Mouse (Mus musculus) midbrain, embryonic 15.5 days (tissue): ENCODE results near the gene Snx10. TPM values are rescaled to one million over a fixed set of nuclear protein-coding genes. Genes with fewer than 3 reads are reported as not detected.

ENCODE experiments used
- ATAC-seq: fragments of 200-750 bp; cut with Nextera tagmentation; replicated peaks from 2 replicates; pipeline ENCODE4 v1.8.0; 2017; ENCODE audit warnings: moderate TSS enrichment
- H3K27ac ChIP-seq: fragments of 300-500 bp; sonication (generic); 2 replicates; pipeline ENCODE4 v1.5.1; 2015; ENCODE audit warnings: mild to moderate bottlenecking, inconsistent platforms
- H3K27me3 ChIP-seq: fragments of 300-500 bp; sonication (generic); replicated peaks from 2 replicates; pipeline ENCODE4 v1.6.1; 2015; ENCODE audit warnings: inconsistent platforms
- H3K36me3 ChIP-seq: fragments of 300-500 bp; sonication (generic); replicated peaks from 2 replicates; pipeline ENCODE4 v1.6.1; 2015; ENCODE audit warnings: inconsistent platforms
- H3K4me1 ChIP-seq: fragments of 300-500 bp; sonication (generic); 2 replicates; pipeline ENCODE4 v1.6.1; 2015; ENCODE audit warnings: inconsistent platforms
- H3K4me2 ChIP-seq: fragments of 300-500 bp; sonication (generic); 2 replicates; pipeline ENCODE4 v1.6.1; 2015; ENCODE audit warnings: inconsistent platforms, mild to moderate bottlenecking, moderate library complexity
- H3K4me3 ChIP-seq: fragments of 300-500 bp; sonication (generic); 2 replicates; pipeline ENCODE4 v1.5.1; 2015; ENCODE audit warnings: mild to moderate bottlenecking, inconsistent platforms
- H3K9ac ChIP-seq: fragments of 300-500 bp; sonication (generic); 2 replicates; pipeline ENCODE4 v1.6.1; 2015; ENCODE audit warnings: mild to moderate bottlenecking, inconsistent platforms
- H3K9me3 ChIP-seq: fragments of 300-500 bp; sonication (generic); 2 replicates; pipeline ENCODE4 v1.6.1; 2016; ENCODE audit warnings: inconsistent platforms
- WGBS: fragments of 180-500 bp; shearing (Covaris S2); methylation state at CpG from one replicate; pipeline ENCODE4 v1.1.7; 2015; ENCODE audit warnings: mixed read lengths; 5-methylcytosine and 5-hydroxymethylcytosine counted together
- polyA plus RNA-seq: library from polyadenylated mRNA; unstranded; fragments of >200 nt; fragmentation: Nextera tagmentation; extraction: Ambion mirVana; gene quantifications from 2 replicates; pipeline ENCODE4 v1.2.1, GENCODE M21; 2015

The Snx10 gene
- polyA plus RNA-seq, 1 experiment from 2014 or later = 52.8 TPM

GRCm38 (mm10) chr6:51508750-51509648 lies 14.7 kb upstream of the Snx10 start:
- H3K36me3 ChIP-seq = no peaks in the 10 kb centered on the region
- ATAC-seq = peak; percentile 75; the same call in 1 of the 2 replicates

GRCm38 (mm10) chr6:51510094-51510493 lies 13.6 kb upstream of the Snx10 start:
- H3K27me3 ChIP-seq = no peaks in the 10 kb centered on the region
- H3K9me3 ChIP-seq = no peaks in the 10 kb centered on the region
- no peaks in the 10 kb centered on the region for H3K4me1 ChIP-seq
- no peak overlapping the region for H3K4me3 ChIP-seq
- H3K36me3 ChIP-seq = no peaks in the 10 kb centered on the region
- no peak for ATAC-seq
- no peak overlapping the region for H3K4me2 ChIP-seq
- H3K27ac ChIP-seq = no peak overlapping the region
- no peak overlapping the region for H3K9ac ChIP-seq
- WGBS = 33% methylated on average over 5 of the region's 5 CpGs

More at GRCm38 (mm10) chr6:51508750-51509648, 14.7 kb upstream of the Snx10 start:
- Histone ChIP-seq H3K4me3 (peak overlapping the region; percentile 31), H3K4me1 (no peaks in the 10 kb centered on the region), H3K4me2 (peak overlapping the region; percentile 41), H3K9ac (peak overlapping the region; percentile 21; the same call in 1 of the 2 replicates), H3K27me3 (no peaks in the 10 kb centered on the region), H3K9me3 (no peaks in the 10 kb centered on the region), H3K27ac (peak overlapping the region; percentile 51; the same call in 1 of the 2 replicates)
- 25% methylated on average over 18 of the region's 18 CpGs for WGBS

- ATAC-seq = no peak
- Histone ChIP-seq H3K9me3 (no peaks in the 10 kb centered on the region), H3K4me3 (no peak overlapping the region), H3K9ac (no peak overlapping the region), H3K36me3 (no peaks in the 10 kb centered on the region), H3K27me3 (no peaks in the 10 kb centered on the region), H3K27ac (no peak overlapping the region), H3K4me1 (no peaks in the 10 kb centered on the region), H3K4me2 (no peak overlapping the region)
- WGBS = 50% methylated on average over 1 of the region's 1 CpGs
Measured at GRCm38 (mm10) chr6:51510946-51511345, 12.8 kb upstream of the Snx10 start.

- 81% methylated on average over 3 of the region's 3 CpGs for WGBS
- Histone ChIP-seq H3K27me3 (no peaks in the 10 kb centered on the region), H3K27ac (no peak overlapping the region), H3K4me1 (no peaks in the 10 kb centered on the region), H3K9me3 (no peaks in the 10 kb centered on the region), H3K4me3 (no peak overlapping the region), H3K36me3 (no peaks in the 10 kb centered on the region), H3K4me2 (no peak overlapping the region), H3K9ac (no peak overlapping the region)
- ATAC-seq = no peak
Measured at GRCm38 (mm10) chr6:51513745-51514144, 10.0 kb upstream of the Snx10 start.

GRCm38 (mm10) chr6:51514860-51515259 lies 8.8 kb upstream of the Snx10 start:
- Histone ChIP-seq H3K9me3 (no peaks in the 10 kb centered on the region), H3K27me3 (no peaks in the 10 kb centered on the region), H3K4me1 (no peaks in the 10 kb centered on the region), H3K4me2 (no peak overlapping the region), H3K27ac (no peak overlapping the region), H3K4me3 (no peak overlapping the region), H3K9ac (no peak overlapping the region), H3K36me3 (no peaks in the 10 kb centered on the region)
- 96% methylated on average over 7 of the region's 7 CpGs for WGBS
- no peak for ATAC-seq

- peak overlapping the region; percentile 82; the same call in 1 of the 2 replicates for H3K27ac ChIP-seq
- H3K27me3 ChIP-seq = no peaks in the 10 kb centered on the region
- H3K4me1 ChIP-seq = peaks cover 20% of the 10 kb centered on the region
- 0 out of 2 replicates have a peak, but pooled peaks have one; percentile 25 for ATAC-seq
- peak overlapping the region; percentile 85 for H3K4me3 ChIP-seq
- peak overlapping the region; percentile 68; the same call in 1 of the 2 replicates for H3K9ac ChIP-seq
- 30% methylated on average over 5 of the region's 5 CpGs for WGBS
- peak overlapping the region; percentile 72 for H3K4me2 ChIP-seq
- no peaks in the 10 kb centered on the region for H3K36me3 ChIP-seq
- no peaks in the 10 kb centered on the region for H3K9me3 ChIP-seq
Measured at GRCm38 (mm10) chr6:51523310-51523709, 391 bp upstream of the Snx10 start.

GRCm38 (mm10) chr6:51524321-51524931 lies 725 bp downstream of the Snx10 start:
- H3K9me3 ChIP-seq = no peaks in the 10 kb centered on the region
- under 1% methylated on average over 21 of the region's 21 CpGs for WGBS
- peak overlapping the region; percentile 68 for H3K9ac ChIP-seq
- peak overlapping the region; percentile 72 for H3K4me2 ChIP-seq
- H3K4me1 ChIP-seq = peaks cover 27% of the 10 kb centered on the region
- ATAC-seq = peak; percentile 85
- no peaks in the 10 kb centered on the region for H3K36me3 ChIP-seq
- no peaks in the 10 kb centered on the region for H3K27me3 ChIP-seq
- peak overlapping the region; percentile 82 for H3K27ac ChIP-seq
- peak overlapping the region; percentile 85 for H3K4me3 ChIP-seq

GRCm38 (mm10) chr6:51525001-51525400 lies 1.3 kb downstream of the Snx10 start:
- H3K4me3 ChIP-seq = peak overlapping the region; percentile 85
- H3K9me3 ChIP-seq = no peaks in the 10 kb centered on the region
- peak; percentile 34 for ATAC-seq
- H3K27ac ChIP-seq = peak overlapping the region; percentile 82; the same call in 1 of the 2 replicates
- H3K4me2 ChIP-seq = peak overlapping the region; percentile 72
- WGBS = 45% methylated on average over 5 of the region's 5 CpGs
- no peaks in the 10 kb centered on the region for H3K36me3 ChIP-seq
- no peaks in the 10 kb centered on the region for H3K27me3 ChIP-seq
- peak overlapping the region; percentile 68 for H3K9ac ChIP-seq
- peaks cover 30% of the 10 kb centered on the region for H3K4me1 ChIP-seq

- H3K9me3 ChIP-seq = no peaks in the 10 kb centered on the region; the same call in 1 of the 2 replicates
- ATAC-seq = no peak
- H3K4me2 ChIP-seq = no peak overlapping the region
- H3K4me3 ChIP-seq = no peak overlapping the region
- no peaks in the 10 kb centered on the region for H3K27me3 ChIP-seq
- 18% methylated on average over 7 of the region's 7 CpGs for WGBS
- peak overlapping the region; percentile 13; the same call in 1 of the 2 replicates for H3K27ac ChIP-seq
- no peaks in the 10 kb centered on the region for H3K36me3 ChIP-seq
- peaks cover 26% of the 10 kb centered on the region for H3K4me1 ChIP-seq
- no peak overlapping the region for H3K9ac ChIP-seq
Measured at GRCm38 (mm10) chr6:51529457-51529856, 5.8 kb downstream of the Snx10 start.

GRCm38 (mm10) chr6:51533467-51534200 lies 9.9 kb downstream of the Snx10 start:
- H3K4me1 ChIP-seq = peaks cover 10% of the 10 kb centered on the region
- no peaks in the 10 kb centered on the region for H3K27me3 ChIP-seq
- no peak overlapping the region for H3K4me2 ChIP-seq
- H3K36me3 ChIP-seq = no peaks in the 10 kb centered on the region
- H3K27ac ChIP-seq = no peak overlapping the region
- WGBS = 78% methylated on average over 6 of the region's 6 CpGs
- no peak overlapping the region for H3K4me3 ChIP-seq
- ATAC-seq = no peak
- H3K9ac ChIP-seq = no peak overlapping the region
- no peaks in the 10 kb centered on the region; the same call in 1 of the 2 replicates for H3K9me3 ChIP-seq

- no peaks in the 10 kb centered on the region for H3K4me1 ChIP-seq
- ATAC-seq = no peak
- no peaks in the 10 kb centered on the region for H3K36me3 ChIP-seq
- H3K4me3 ChIP-seq = no peak overlapping the region
- no peak overlapping the region for H3K27ac ChIP-seq
- H3K27me3 ChIP-seq = no peaks in the 10 kb centered on the region
- no peaks in the 10 kb centered on the region; the same call in 1 of the 2 replicates for H3K9me3 ChIP-seq
- no peak overlapping the region for H3K9ac ChIP-seq
- H3K4me2 ChIP-seq = no peak overlapping the region
- WGBS = 77% methylated on average over 10 of the region's 10 CpGs
Measured at GRCm38 (mm10) chr6:51535571-51535970, 11.9 kb downstream of the Snx10 start.

- Histone ChIP-seq H3K27ac (no peak overlapping the region), H3K9me3 (no peaks in the 10 kb centered on the region), H3K36me3 (no peaks in the 10 kb centered on the region), H3K4me1 (no peaks in the 10 kb centered on the region), H3K9ac (no peak overlapping the region), H3K4me2 (no peak overlapping the region), H3K4me3 (no peak overlapping the region), H3K27me3 (no peaks in the 10 kb centered on the region)
- WGBS = 89% methylated on average over 6 of the region's 6 CpGs
- no peak for ATAC-seq
Measured at GRCm38 (mm10) chr6:51540525-51540924, 16.8 kb downstream of the Snx10 start.
